Mouse (Mus musculus): Measurements from ENCODE around the gene Myo5c.

- TF ChIP-seq CTCF (IDR thresholded peaks at IDR 0.05; ENCODE audit: extremely low read depth, insufficient read length, insufficient replicate concordance, low read depth, low read length) (no peak), POLR2A (IDR thresholded peaks at IDR 0.05; ENCODE audit: low read depth, low read length) (no peak)
These were observed 81.5 kb downstream of the Myo5c start for GRCm38 (mm10) chr9:75313138-75313831.
